Mouse (Mus musculus): ENCODE results near the gene Cd160. TPM values are rescaled to one million over a fixed set of nuclear protein-coding genes. Genes with fewer than 3 reads are reported as not detected.

Gene Cd160
- total RNA-seq, 2 experiments from 2014 or later: not detected

DNA sequence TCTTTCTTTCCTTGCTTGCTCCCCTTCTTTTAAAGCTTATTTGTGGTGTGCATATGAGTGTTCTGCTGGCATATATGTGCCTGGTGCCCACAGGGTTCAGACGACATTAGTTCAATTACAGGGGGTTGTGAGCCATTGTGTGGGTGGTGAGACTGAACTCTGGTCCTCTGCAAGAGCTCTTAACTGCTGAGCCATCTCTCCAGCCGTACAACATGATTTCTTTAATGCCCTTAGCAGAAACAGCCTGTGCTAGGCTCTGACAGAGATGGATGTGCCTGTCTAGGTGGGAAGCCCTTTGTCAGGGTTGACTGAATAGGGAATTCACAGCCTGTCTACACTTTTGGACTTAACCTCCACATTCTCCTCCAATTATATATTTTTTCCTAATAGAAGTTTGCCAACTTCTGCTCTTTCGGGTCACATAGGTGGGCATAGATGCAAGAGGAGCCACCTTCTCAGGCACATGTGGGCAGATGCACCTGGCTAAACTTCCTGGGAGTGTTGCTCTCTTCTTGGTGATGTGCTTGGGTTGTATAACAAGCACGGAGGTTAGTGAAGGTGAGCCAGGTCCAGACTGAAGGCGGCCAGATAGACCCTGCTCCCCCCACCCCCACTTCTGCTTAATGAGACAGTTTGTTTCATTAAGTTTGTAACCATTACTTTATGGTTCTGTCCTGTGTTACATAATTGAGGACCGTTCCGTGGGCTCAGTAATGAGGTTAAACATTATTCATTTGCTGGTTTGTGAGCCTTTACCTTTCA is 5.6 kb upstream of the Cd160 start:
- intact Hi-C loops (cut with DNase I): no loop called here
- no peak for DNase-seq (ENCODE audit: extremely low spot score in 1 of 2, low spot score in 2 of 2)

DNA sequence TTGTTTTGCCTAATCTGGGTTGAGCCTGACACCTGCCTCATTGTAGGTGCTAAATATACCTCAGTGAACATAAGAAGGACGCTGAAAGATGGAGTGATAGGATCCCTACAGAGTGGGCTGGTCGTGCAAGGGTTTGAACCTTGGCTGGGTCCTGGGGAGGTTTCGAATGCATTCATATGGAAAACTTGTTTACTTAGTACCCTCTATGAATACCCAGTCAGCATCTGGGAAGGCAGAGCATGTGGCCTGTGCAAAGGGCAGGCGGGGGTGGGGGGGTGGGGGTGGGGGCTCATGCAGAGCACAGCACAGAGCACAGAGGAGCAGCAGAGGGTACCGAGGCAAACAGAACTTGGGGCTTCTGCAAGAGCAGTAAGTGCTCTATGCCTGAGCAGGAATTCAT is 3.8 kb upstream of the Cd160 start:
- intact Hi-C loops (cut with DNase I): no loop called here

DNA sequence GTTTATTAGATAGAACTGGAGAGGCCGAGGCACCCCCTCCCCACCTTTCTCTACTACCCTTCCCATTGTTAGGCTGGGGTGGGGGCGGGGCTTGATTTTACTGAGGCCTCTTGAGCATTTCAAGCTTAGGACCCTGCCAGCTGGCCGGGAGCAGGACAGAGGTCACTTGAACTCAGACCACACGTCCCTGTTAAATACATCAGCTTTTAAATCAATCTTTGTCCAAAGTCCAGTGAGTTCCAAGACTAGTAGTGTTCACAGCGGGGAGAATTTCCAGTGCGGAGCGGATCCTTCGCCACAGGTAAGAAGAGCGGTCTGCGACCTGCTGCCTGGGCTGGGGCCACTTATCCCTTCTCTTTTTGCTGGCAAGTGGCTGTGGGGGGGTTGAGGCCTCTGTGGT is 705 bp upstream of the Cd160 start:
- intact Hi-C loops (cut with DNase I): no loop called here
- no peak for DNase-seq (ENCODE audit: extremely low spot score in 1 of 2, low spot score in 2 of 2)

More for the DNA sequence above, 3.8 kb upstream of the Cd160 start:
- no peak for DNase-seq (ENCODE audit: extremely low spot score in 1 of 2, low spot score in 2 of 2)

- DNase-seq (ENCODE audit: extremely low spot score in 1 of 2, low spot score in 2 of 2): peak in 1 of 2 experiments; percentile 12
Observed at GRCm38 (mm10) chr3:96828308-96828864, 765 bp downstream of the Cd160 start.

GRCm38 (mm10) chr3:96825261-96825660 is 3.9 kb downstream of the Cd160 start:
- intact Hi-C loops (cut with DNase I): no loop called here
- DNase-seq (ENCODE audit: extremely low spot score in 1 of 2, low spot score in 2 of 2): no peak

More at GRCm38 (mm10) chr3:96828308-96828864, 765 bp downstream of the Cd160 start:
- intact Hi-C loops (cut with DNase I): no loop called here

DNA sequence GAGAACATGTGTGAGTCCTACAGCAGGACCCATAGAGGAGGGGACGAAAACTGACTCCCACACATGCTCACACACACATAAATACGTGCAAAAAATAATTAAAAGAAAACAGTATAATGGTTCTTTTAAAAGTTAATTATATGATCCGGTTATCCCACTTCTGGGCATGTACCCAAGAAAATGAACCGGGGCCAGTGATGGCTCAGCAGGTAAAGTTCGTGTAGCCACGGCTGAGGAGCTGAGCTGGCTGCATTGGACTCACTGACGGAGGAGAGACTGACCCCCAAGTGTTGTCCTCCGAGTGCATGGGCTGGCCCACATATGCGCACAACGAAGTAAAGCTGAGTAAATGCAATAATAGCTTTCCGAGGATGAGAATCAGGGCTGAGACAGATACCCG is 4.5 kb downstream of the Cd160 start:
- no peak for DNase-seq (ENCODE audit: extremely low spot score in 1 of 2, low spot score in 2 of 2)
- intact Hi-C loops (cut with DNase I): no loop called here

- intact Hi-C loops (cut with DNase I): no loop called here
Observed at GRCm38 (mm10) chr3:96823701-96824100, 5.5 kb downstream of the Cd160 start.

GRCm38 (mm10) chr3:96821581-96821980 is 7.6 kb downstream of the Cd160 start:
- intact Hi-C loops (cut with DNase I): no loop called here
- no peak for DNase-seq (ENCODE audit: extremely low spot score in 1 of 2, low spot score in 2 of 2)

More at GRCm38 (mm10) chr3:96823701-96824100, 5.5 kb downstream of the Cd160 start:
- DNase-seq (ENCODE audit: extremely low spot score in 1 of 2, low spot score in 2 of 2): no peak

DNA sequence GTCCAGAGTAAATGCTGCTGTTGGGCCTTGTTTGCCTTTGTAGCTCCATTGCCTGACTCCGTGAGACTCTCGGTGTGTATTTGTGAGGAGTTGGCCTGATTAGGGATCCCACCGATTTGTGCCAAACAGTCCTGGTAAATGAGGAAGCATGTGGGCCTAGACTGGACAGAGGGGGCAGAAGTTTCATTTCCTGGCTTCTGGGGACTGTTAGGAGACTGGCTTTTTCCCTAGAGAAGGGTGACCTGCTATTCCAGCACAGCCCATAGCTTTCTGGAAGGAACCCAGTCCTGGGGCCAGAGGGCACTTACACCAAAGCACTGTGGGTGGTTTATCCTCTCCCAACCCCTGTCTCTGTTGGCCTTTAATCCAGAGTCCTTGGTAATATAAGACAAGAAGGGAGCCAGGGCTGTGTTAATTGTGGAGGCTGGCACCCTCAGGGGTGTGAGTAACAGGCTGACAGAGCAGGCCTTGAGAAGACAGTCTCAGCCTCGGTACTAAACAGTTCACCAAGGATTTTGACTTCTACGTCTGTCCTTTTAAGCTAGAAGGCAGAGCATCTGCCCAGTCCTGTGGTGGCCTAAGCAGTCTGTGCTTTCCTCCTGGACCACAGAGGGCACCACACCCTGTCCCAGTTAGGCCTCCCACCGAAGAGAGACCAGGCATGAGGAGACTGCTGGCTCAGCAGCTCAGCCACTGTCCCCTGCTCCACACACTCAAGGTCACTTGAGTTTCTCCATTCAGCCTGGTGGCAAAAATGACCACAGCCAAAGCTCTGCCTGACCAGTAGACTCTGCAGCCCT is 8.8 kb downstream of the Cd160 start:
- intact Hi-C loops (cut with DNase I): no loop called here
- DNase-seq (ENCODE audit: extremely low spot score in 1 of 2, low spot score in 2 of 2): no peak

- intact Hi-C loops (cut with DNase I): no loop called here
- DNase-seq (ENCODE audit: extremely low spot score in 1 of 2, low spot score in 2 of 2): no peak
Observed at GRCm38 (mm10) chr3:96814342-96814741, 14.8 kb downstream of the Cd160 start.

DNA sequence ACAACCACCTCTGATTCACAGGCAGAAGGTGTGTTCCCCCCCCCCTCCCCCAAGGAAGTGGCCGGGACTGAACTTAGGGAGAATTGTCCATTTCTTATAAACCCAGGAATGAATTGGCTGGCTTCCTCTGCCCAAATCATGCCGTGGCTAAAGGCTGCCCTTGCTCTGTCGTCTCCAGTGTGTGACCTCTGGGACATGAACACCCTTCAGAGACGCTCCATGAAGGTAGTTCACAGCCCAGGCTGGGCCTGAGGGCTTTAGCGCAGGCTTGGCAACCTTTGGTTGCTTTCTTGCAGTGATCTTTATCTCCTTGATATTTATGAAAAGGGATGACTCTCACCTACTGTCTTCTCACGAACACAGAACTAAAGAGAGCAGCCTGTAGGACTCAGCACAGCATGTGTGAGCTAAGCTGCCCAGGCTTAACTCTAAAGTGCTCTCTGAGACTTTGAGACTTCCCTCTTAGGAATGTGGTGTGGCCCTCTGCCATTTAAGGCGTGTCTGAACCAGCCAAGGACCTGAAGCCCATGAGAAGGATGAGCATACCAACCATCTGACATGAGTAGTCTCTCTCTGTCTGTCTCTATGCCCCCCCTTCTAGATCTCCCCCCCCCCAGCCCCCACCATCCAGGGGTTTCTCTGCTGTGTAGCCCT is 15.4 kb downstream of the Cd160 start:
- DNase-seq (ENCODE audit: extremely low spot score in 1 of 2, low spot score in 2 of 2): no peak
- intact Hi-C loops (cut with DNase I): no loop called here

- intact Hi-C loops (cut with DNase I): no loop called here
- DNase-seq (ENCODE audit: extremely low spot score in 1 of 2, low spot score in 2 of 2): peak in 1 of 2 experiments; percentile 19
Observed at GRCm38 (mm10) chr3:96813106-96813505, 16.0 kb downstream of the Cd160 start.

DNA sequence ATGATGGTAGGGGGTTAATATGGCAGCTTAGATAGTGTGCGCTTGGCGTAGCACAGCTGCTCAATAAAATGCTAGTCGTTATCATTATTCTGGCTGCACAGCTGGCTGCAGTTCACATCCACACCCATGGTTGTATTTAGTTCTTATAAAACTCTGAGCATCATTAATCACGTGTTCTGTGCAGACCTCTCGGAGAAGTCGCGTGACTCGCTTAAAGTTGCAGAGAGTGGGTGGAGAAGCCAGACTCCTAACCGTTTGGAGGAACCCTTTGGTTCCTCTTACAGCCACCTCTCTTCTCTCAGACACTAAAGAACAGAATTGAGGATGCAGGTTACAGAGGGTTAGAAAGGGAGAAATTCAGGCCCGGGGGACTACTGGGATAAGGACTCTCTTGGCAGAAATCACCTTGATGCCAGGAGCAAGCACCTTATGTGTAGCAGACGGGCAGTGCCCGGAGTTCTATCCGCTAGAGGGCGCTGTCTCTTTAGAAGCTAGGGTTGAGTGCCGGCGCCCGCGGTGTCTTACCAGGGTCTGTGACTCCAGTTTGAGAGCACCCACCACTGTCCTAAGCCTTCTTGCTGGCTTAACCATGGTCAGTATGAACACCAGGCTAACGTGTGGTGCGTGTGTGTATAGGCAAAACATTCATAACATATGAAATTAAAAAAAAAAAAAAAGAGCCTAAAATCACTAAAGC is 16.6 kb downstream of the Cd160 start:
- intact Hi-C loops (cut with DNase I): no loop called here
- DNase-seq (ENCODE audit: extremely low spot score in 1 of 2, low spot score in 2 of 2): peak; percentile 35 to 84

GRCm38 (mm10) chr3:96811232-96811631 is 17.9 kb downstream of the Cd160 start:
- intact Hi-C loops (cut with DNase I): no loop called here
- no peak for DNase-seq (ENCODE audit: extremely low spot score in 1 of 2, low spot score in 2 of 2)

- intact Hi-C loops (cut with DNase I): no loop called here
- no peak for DNase-seq (ENCODE audit: extremely low spot score in 1 of 2, low spot score in 2 of 2)
Observed at GRCm38 (mm10) chr3:96808651-96809050, 20.5 kb downstream of the Cd160 start.

DNA sequence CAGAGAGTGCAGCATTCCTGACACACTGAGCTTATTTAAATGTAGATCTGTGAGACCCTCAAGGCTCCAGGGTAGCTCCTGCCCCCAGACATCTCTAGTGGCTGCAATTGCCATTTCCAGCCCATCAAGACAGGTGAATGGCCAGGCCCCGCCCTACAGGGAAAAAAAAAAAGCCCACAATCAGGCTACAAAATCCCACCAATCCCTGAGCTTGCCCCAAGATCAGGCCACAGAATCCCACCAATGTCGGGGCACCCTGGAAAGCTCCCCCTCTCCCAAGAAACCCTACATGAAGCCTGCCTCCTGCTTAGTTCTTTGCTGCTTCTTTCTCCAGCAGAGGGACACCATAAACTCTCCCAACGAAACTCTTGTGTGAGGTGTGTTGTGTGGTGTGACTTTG is 21.0 kb downstream of the Cd160 start:
- DNase-seq (ENCODE audit: extremely low spot score in 1 of 2, low spot score in 2 of 2): no peak
- intact Hi-C loops (cut with DNase I): no loop called here

GRCm38 (mm10) chr3:96802214-96802613 is 26.9 kb downstream of the Cd160 start:
- no peak for DNase-seq (ENCODE audit: extremely low spot score in 1 of 2, low spot score in 2 of 2)
- intact Hi-C loops (cut with DNase I): no loop called here

GRCm38 (mm10) chr3:96800254-96800653 is 28.9 kb downstream of the Cd160 start:
- intact Hi-C loops (cut with DNase I): no loop called here

DNA sequence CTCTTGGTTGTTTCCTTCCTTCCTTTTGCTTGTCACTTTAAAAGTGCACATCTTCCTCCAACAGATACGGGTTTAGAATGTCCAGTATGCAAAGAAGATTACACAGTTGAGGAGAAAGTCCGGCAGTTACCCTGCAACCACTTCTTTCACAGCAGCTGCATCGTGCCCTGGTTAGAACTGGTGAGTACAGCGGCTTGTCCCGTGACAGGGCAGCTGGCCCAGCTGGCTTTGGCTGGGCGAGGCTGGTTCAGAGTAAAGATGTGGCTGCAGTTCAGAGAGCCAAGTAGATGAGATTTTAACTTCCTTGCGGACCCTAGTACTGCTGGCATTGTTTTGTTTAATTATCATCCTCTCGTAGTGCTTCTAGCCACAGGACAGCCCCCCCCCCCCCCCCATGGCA is 40.6 kb downstream of the Cd160 start:
- DNase-seq (ENCODE audit: extremely low spot score in 1 of 2, low spot score in 2 of 2): no peak
- intact Hi-C loops (cut with DNase I): no loop called here

More at GRCm38 (mm10) chr3:96800254-96800653, 28.9 kb downstream of the Cd160 start:
- DNase-seq (ENCODE audit: extremely low spot score in 1 of 2, low spot score in 2 of 2): no peak

Data from left cerebral cortex, postnatal 10 days (tissue).